Mouse (Mus musculus): ENCODE data around the gene C130026I21Rik. TPM values are rescaled to one million over a fixed set of nuclear protein-coding genes. Genes with fewer than 3 reads are reported as not detected.

The C130026I21Rik gene
- polyA plus RNA-seq, 1 experiment from 2014 or later, result 0.22 TPM

GRCm38 (mm10) chr1:84952456-84953181, 317.7 kb downstream of the C130026I21Rik start:
- no peak for TF ChIP-seq CTCF (IDR thresholded peaks at IDR 0.05)
- ATAC-seq (no peak), DNase-seq (ENCODE audit: low read depth, low spot score) (no peak)
- ChIA-PET POLR2A (no interaction called here), CTCF (no interaction called here)
- H3K27me3 ChIP-seq, result no peaks in the 10 kb centered on the region
- in situ Hi-C loops (cut with MboI; ENCODE audit: low pct_unique_long_range_greater_than_20kb), result no loop called here

GRCm38 (mm10) chr1:84951566-84951965, 318.8 kb downstream of the C130026I21Rik start:
- ChIA-PET CTCF (no interaction called here), POLR2A (no interaction called here)
- TF ChIP-seq CTCF (IDR thresholded peaks at IDR 0.05), result no peak
- no peaks in the 10 kb centered on the region for H3K27me3 ChIP-seq
- in situ Hi-C loops (cut with MboI; ENCODE audit: low pct_unique_long_range_greater_than_20kb), result no loop called here
- no peak for DNase-seq (ENCODE audit: low read depth, low spot score)
- ATAC-seq, result no peak

DNA sequence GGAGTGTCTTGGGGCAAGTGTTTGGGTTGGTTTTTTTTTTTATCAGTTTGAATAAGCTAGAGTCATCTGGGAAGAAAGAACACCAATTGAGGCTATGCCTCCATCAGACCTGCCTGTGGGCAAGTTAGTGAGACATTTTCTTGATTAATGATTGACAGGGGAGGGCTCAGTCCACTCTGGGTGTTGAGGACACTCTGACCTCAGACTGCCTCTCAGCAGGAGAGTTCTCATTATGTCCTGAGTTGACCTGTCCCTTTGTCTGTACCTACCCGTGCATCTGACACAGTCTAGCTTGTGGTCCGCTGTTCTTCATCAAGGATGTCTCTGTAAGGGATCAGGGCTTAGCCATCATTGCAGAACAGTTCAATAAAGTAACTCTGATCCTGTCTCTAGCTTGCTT, 323.0 kb downstream of the C130026I21Rik start:
- POLR2A ChIA-PET, result no interaction called here
- DNase-seq (ENCODE audit: low read depth, low spot score), result peak; percentile 15
- no peak for TF ChIP-seq CTCF (IDR thresholded peaks at IDR 0.05)
- CTCF ChIA-PET, result no interaction called here
- in situ Hi-C loops (cut with MboI; ENCODE audit: low pct_unique_long_range_greater_than_20kb), result no loop called here
- peak; percentile 26 for ATAC-seq
- no peaks in the 10 kb centered on the region for H3K27me3 ChIP-seq

- no peak for ATAC-seq
- in situ Hi-C loops (cut with MboI; ENCODE audit: low pct_unique_long_range_greater_than_20kb), result no loop called here
- POLR2A ChIA-PET, result no interaction called here
- CTCF ChIA-PET, result no interaction called here
- H3K27me3 ChIP-seq, result no peaks in the 10 kb centered on the region
- no peak for DNase-seq (ENCODE audit: low read depth, low spot score)
- TF ChIP-seq CTCF (IDR thresholded peaks at IDR 0.05), result no peak
Measured at GRCm38 (mm10) chr1:84945950-84946349, 324.4 kb downstream of the C130026I21Rik start.

- ChIA-PET CTCF (interaction anchor here (1.0 kb wide), 1 partner anchor 10 kb away, joined by 3 read pairs; no protein-coding TSS in a partner anchor), POLR2A (interaction anchor here (0.7 kb wide), 1 partner anchor 10 kb away, joined by 3 read pairs; no protein-coding TSS in a partner anchor)
- ATAC-seq (no peak), DNase-seq (ENCODE audit: low read depth, low spot score) (no peak)
- in situ Hi-C loops (cut with MboI; ENCODE audit: low pct_unique_long_range_greater_than_20kb), result no loop called here
- no peak for TF ChIP-seq CTCF (IDR thresholded peaks at IDR 0.05)
- H3K27me3 ChIP-seq, result no peaks in the 10 kb centered on the region
Measured at GRCm38 (mm10) chr1:84943549-84943948, 326.8 kb downstream of the C130026I21Rik start.

Other genes starting within 250 kb of the C130026I21Rik start
- not detected for gene Gm10553, start 170.4 kb downstream of the C130026I21Rik start, polyA plus RNA-seq (2021)
- 0.37 TPM for gene A530032D15Rik, start 160.7 kb downstream of the C130026I21Rik start, polyA plus RNA-seq (2021)

Data from Patski (cell line).